Mouse (Mus musculus): ENCODE measurements around the gene Akap9.
"Not testable (repeated sequence)": the region's sequence is repeated elsewhere in the genome, so short reads cannot be mapped to it uniquely, and the experiment has no call there.

Akap9 gene

GRCm38 (mm10) chr5:3969114-3969513 lies 41.3 kb downstream of the Akap9 start:
- no peak for DNase-seq (ENCODE audit: low spot score)

GRCm38 (mm10) chr5:3970936-3971335 lies 43.1 kb downstream of the Akap9 start:
- no peak for DNase-seq (ENCODE audit: low spot score)

- DNase-seq (ENCODE audit: low spot score), result no peak
Observed at GRCm38 (mm10) chr5:3973764-3974163, 45.9 kb downstream of the Akap9 start.

GRCm38 (mm10) chr5:3974896-3975295 lies 47.0 kb downstream of the Akap9 start:
- no peak for DNase-seq (ENCODE audit: low spot score)

GRCm38 (mm10) chr5:3976111-3976510 lies 48.3 kb downstream of the Akap9 start:
- DNase-seq (ENCODE audit: low spot score), result no peak

GRCm38 (mm10) chr5:3977904-3978303 lies 50.0 kb downstream of the Akap9 start:
- DNase-seq (ENCODE audit: low spot score), result no peak

GRCm38 (mm10) chr5:3989608-3990007 lies 61.8 kb downstream of the Akap9 start:
- no peak for DNase-seq (ENCODE audit: low spot score)

GRCm38 (mm10) chr5:3990499-3990898 lies 62.6 kb downstream of the Akap9 start:
- no peak for DNase-seq (ENCODE audit: low spot score)

- no peak for DNase-seq (ENCODE audit: low spot score)
Observed at GRCm38 (mm10) chr5:4004531-4005469, 76.9 kb downstream of the Akap9 start.

GRCm38 (mm10) chr5:4006606-4007005 lies 78.8 kb downstream of the Akap9 start:
- DNase-seq (ENCODE audit: low spot score), result no peak

- no peak for DNase-seq (ENCODE audit: low spot score)
Observed at GRCm38 (mm10) chr5:4008266-4008665, 80.4 kb downstream of the Akap9 start.

- no peak for DNase-seq (ENCODE audit: low spot score)
Observed at GRCm38 (mm10) chr5:4009540-4009939, 81.7 kb downstream of the Akap9 start.

GRCm38 (mm10) chr5:4017646-4018045 lies 89.8 kb downstream of the Akap9 start:
- not testable (repeated sequence) for DNase-seq (ENCODE audit: low spot score)

- no peak for DNase-seq (ENCODE audit: low spot score)
Observed at GRCm38 (mm10) chr5:4019377-4019776, 91.5 kb downstream of the Akap9 start.

- DNase-seq (ENCODE audit: low spot score), result no peak
Observed at GRCm38 (mm10) chr5:4020018-4020417, 92.2 kb downstream of the Akap9 start.

GRCm38 (mm10) chr5:4023186-4023585 lies 95.3 kb downstream of the Akap9 start:
- no peak for DNase-seq (ENCODE audit: low spot score)

- no peak for DNase-seq (ENCODE audit: low spot score)
Observed at GRCm38 (mm10) chr5:4023742-4024681, 96.2 kb downstream of the Akap9 start.

GRCm38 (mm10) chr5:4024727-4025126 lies 96.9 kb downstream of the Akap9 start:
- no peak for DNase-seq (ENCODE audit: low spot score)

- DNase-seq (ENCODE audit: low spot score), result not testable (repeated sequence)
Observed at GRCm38 (mm10) chr5:4026336-4026735, 98.5 kb downstream of the Akap9 start.

- no peak for DNase-seq (ENCODE audit: low spot score)
Observed at GRCm38 (mm10) chr5:4028486-4029173, 100.8 kb downstream of the Akap9 start.

GRCm38 (mm10) chr5:4031846-4032245 lies 104.0 kb downstream of the Akap9 start:
- no peak for DNase-seq (ENCODE audit: low spot score)

GRCm38 (mm10) chr5:4036686-4037085 lies 108.8 kb downstream of the Akap9 start:
- no peak for DNase-seq (ENCODE audit: low spot score)
